Mouse (Mus musculus) hematopoietic stem cell, adult 5-6 weeks (primary cell): ENCODE results near the gene Syn3. TPM values are rescaled to one million over a fixed set of nuclear protein-coding genes. Genes with fewer than 3 reads are reported as not detected.

Experiments
- ATAC-seq, 2 experiments: fragments of 125-278 bp in 1 of 2; replicated peaks in 1 of 2; 2 replicates each; pipeline ENCODE4 v1.8.0; 2016 to 2017; ENCODE audit warnings: inconsistent platforms in 2 of 2, mild to moderate bottlenecking in 2 of 2, moderate number of reproducible peaks in 2 of 2, low read depth in 1 of 2, moderate TSS enrichment in 1 of 2; ENCODE audit not compliant: low FRiP score in 2 of 2, poor library complexity in 2 of 2, severe bottlenecking in 2 of 2, insufficient read depth in 1 of 2, low TSS enrichment in 1 of 2
- total RNA-seq: library from RNA; stranded (forward); fragments of 172-1452, 232-1000 nt; gene quantifications from 2 replicates; pipeline ENCODE4 v1.2.3, GENCODE M21; 2017

The Syn3 gene
- total RNA-seq, 1 experiment from 2014 or later = 2.6 TPM

DNA sequence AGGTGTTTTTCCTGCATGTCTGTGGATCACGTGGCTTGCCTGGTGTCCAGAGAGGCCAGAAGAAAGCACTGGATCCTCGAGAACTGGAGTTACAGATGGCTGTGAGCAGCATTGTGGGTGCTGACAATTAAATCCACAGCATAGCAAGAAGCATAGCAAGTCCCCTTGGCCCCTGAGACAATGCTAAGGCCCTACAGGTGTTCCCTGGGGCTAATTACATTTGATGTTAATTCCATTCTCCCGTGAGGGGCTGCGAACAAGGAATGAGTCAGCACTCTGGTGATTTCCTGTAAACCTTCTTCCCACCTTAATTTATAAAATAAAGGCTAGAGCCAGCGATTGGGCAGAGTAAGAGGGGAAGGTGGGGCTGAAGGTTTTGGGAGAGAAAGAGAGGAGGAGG is 479.9 kb downstream of the Syn3 start:
- ATAC-seq = no peak

DNA sequence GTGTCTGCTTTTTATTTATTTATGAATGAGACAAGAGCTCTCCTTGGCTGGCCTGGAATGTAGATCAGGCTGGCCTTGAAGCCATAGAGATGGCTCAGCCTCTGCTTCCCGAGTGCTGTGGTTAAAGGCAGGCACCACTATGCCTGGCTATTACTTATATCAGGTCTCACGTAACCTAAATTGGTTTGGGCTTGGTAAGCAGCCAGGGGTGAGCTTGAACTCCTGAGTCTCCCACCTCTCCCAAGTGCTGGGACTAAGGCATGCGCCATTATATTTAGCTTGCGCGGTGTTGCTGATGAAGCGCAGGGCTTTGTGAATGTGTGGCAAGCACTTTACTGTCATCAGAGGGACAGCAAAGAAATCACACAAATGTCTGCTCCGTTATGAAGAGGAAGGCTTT is 480.9 kb downstream of the Syn3 start:
- ATAC-seq = no peak

DNA sequence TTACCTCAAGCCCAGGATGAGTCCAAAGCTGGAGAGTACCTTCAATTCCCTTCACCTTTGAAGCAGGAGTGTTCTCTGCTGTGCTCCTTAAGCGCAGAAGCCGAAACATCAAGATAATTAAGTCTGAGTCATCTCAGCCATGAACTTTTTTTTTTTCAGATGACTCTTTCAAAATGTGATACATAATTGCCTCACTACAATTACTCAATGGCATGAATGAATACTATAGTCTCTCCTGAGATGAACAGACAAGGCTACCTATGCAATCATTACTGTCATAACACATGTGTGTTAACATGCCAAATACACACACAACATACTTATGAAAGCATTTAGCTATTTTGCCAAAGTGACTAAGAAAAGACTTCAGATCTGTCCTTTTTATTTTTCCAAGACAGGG is 486.9 kb downstream of the Syn3 start, which contains the start of gene Bpifc:
Gene Bpifc (minus strand): TSS at position 115 of the 400 bp plus-strand sequence.
- no peak for ATAC-seq

DNA sequence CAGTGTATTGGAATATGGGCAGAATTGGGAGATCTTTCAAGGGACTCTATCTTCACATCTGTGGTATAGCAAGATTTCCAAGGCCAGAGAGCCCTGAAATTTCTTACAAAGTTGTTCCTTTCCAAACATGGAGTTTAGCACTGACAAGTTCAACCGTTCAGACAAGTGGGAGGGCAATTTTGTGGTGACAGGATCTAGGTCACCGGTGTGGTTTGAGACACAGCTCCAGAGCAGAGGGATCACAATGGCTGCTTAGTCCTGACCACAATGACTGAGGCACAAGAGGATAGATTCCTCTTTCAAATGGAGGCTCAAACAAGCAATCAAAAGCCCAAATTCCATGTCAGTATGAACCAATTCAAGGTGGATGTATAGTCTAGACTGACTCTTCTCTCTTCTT is 487.5 kb downstream of the Syn3 start:
- ATAC-seq = peak; percentile 68 to 82; a peak in 3 of 4 replicates

DNA sequence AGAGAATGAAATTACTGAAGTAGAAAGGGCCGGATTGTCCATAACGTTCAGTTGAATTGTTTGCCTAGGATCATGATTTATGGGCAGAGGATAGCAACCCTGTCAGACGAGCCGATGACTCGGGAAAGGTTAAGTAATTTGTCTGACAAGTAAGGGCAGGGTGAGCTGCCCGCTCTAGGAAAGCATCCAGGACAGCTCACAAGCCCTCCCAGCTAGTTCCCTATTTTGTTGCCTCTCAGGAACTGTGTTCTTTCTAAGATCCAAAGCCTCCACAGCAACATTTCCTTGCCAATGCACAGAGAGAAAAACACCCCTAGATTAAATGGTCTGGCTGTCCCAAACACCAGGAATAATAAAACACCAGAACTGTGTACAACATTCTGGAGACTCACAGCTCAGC is 488.1 kb downstream of the Syn3 start:
- ATAC-seq = peak; percentile 38 to 68; a peak in 3 of 4 replicates

DNA sequence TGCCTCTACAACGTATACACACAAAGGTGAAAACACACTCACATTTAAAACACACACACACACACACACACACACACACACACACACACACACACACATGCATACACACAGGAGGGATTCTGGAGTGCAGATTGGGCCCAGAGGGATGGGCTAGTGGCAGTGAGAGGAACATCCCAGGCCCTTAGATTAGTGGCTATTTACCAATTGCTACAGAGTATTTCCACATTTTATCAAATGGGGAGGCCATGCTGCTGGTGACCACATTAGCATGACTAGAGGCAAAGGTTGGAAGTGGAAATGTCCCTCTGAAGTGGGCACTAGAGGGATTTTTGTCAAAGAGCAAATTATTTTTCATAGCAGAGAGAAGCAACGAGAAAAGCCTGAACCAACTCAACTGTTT is 489.0 kb downstream of the Syn3 start:
- no peak for ATAC-seq

DNA sequence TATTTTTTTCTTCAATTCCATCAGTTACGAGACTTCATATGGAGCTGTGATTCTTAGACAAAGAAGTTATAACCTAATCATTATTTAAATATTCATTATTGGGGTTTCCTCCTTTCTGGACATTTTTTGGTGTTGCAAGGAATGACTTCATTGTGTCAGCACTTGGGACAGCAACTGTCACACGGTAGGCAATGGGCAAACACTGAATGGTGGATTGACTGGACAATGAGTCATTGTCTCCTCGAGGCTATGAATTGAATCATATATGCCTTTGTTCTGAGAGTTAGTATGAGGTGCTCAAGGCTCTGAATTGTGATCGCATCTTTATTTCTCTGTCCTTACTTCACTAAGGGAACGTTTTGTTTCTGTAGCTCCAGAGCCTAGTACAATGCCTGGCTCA is 492.2 kb downstream of the Syn3 start:
- ATAC-seq = no peak

Other genes with a start within 250 kb of the Syn3 start
- 1.7 and 2.4 TPM in 2 replicates for gene Timp3, start 198.5 kb downstream of the Syn3 start, total RNA-seq
- gene Hsp90b1, start 206.6 kb upstream of the Syn3 start, total RNA-seq = 518 and 623 TPM in 2 replicates
- 1.7 and 3.0 TPM in 2 replicates for gene Ttc41, start 206.9 kb upstream of the Syn3 start, total RNA-seq